Mouse (Mus musculus): ENCODE data around the gene Csf3r.
"Not testable (repeated sequence)": the region's sequence is repeated elsewhere in the genome, so short reads cannot be mapped to it uniquely, and the experiment has no call there.

The Csf3r gene

GRCm38 (mm10) chr4:126024303-126024900, at the start of gene Csf3r:
Gene Csf3r (plus strand): TSS chr4:126024550.
- no peak for DNase-seq

GRCm38 (mm10) chr4:125977768-125978167, 46.6 kb upstream of the Csf3r start:
- no peak for DNase-seq

- DNase-seq: no peak
Measured at GRCm38 (mm10) chr4:125983279-125983678, 41.1 kb upstream of the Csf3r start.

GRCm38 (mm10) chr4:125985703-125986102, 38.6 kb upstream of the Csf3r start:
- not testable (repeated sequence) for DNase-seq

- DNase-seq: no peak
Measured at GRCm38 (mm10) chr4:125987071-125987470, 37.3 kb upstream of the Csf3r start.

GRCm38 (mm10) chr4:125989061-125989460, 35.3 kb upstream of the Csf3r start:
- DNase-seq: no peak

GRCm38 (mm10) chr4:125990143-125990542, 34.2 kb upstream of the Csf3r start:
- peak; percentile 7 to 47 for DNase-seq

GRCm38 (mm10) chr4:125992206-125992605, 32.1 kb upstream of the Csf3r start:
- DNase-seq: no peak

- DNase-seq: no peak
Measured at GRCm38 (mm10) chr4:125992906-125993305, 31.4 kb upstream of the Csf3r start.

GRCm38 (mm10) chr4:125996576-125996975, 27.8 kb upstream of the Csf3r start:
- no peak for DNase-seq

- DNase-seq: no peak
Measured at GRCm38 (mm10) chr4:125997826-125998225, 26.5 kb upstream of the Csf3r start.

GRCm38 (mm10) chr4:126001311-126002199, 22.8 kb upstream of the Csf3r start:
- no peak for DNase-seq

GRCm38 (mm10) chr4:126017676-126018332, 6.5 kb upstream of the Csf3r start:
- no peak for DNase-seq

GRCm38 (mm10) chr4:126018966-126019538, 5.3 kb upstream of the Csf3r start:
- no peak for DNase-seq

- DNase-seq: no peak
Measured at GRCm38 (mm10) chr4:126025801-126026200, 1.5 kb downstream of the Csf3r start.

- DNase-seq: no peak
Measured at GRCm38 (mm10) chr4:126027980-126028379, 3.6 kb downstream of the Csf3r start.

GRCm38 (mm10) chr4:126029042-126029441, 4.7 kb downstream of the Csf3r start:
- DNase-seq: no peak

- no peak for DNase-seq
Measured at GRCm38 (mm10) chr4:126030705-126031104, 6.4 kb downstream of the Csf3r start.

- no peak for DNase-seq
Measured at GRCm38 (mm10) chr4:126035413-126035812, 11.1 kb downstream of the Csf3r start.

GRCm38 (mm10) chr4:126046851-126047585, 22.7 kb downstream of the Csf3r start, which contains the start of gene Mrps15:
Gene Mrps15 (plus strand): TSS chr4:126046925.
- peak; percentile 83 to 88 for DNase-seq

- no peak for DNase-seq
Measured at GRCm38 (mm10) chr4:126051617-126052016, 27.3 kb downstream of the Csf3r start.

Data from kidney, adult 8-10 months (tissue).